Mouse (Mus musculus) spleen, adult 18-20 months (tissue): Measurements from ENCODE around the gene Ccdc74a.

Experiments used
- DNase-seq, 2 experiments: peaks; one replicate each; pipeline ENCODE4 v3.0.0; 2022; ENCODE audit warnings: mixed read lengths in 2 of 2

Gene Ccdc74a

GRCm38 (mm10) chr16:17642311-17642710 lies 4.0 kb upstream of the Ccdc74a start:
- DNase-seq = no peak

- no peak for DNase-seq
Measured at GRCm38 (mm10) chr16:17643437-17643990, 2.8 kb upstream of the Ccdc74a start.

GRCm38 (mm10) chr16:17647156-17647555 lies 886 bp downstream of the Ccdc74a start:
- DNase-seq = no peak

GRCm38 (mm10) chr16:17647566-17648340 lies 1.5 kb downstream of the Ccdc74a start:
- DNase-seq = no peak

- DNase-seq = no peak
Measured at GRCm38 (mm10) chr16:17649925-17650605, 3.8 kb downstream of the Ccdc74a start.

- no peak for DNase-seq
Measured at GRCm38 (mm10) chr16:17650711-17651110, 4.4 kb downstream of the Ccdc74a start.

- DNase-seq = no peak
Measured at GRCm38 (mm10) chr16:17652607-17653006, 6.3 kb downstream of the Ccdc74a start.

- DNase-seq = no peak
Measured at GRCm38 (mm10) chr16:17653601-17654000, 7.3 kb downstream of the Ccdc74a start.

GRCm38 (mm10) chr16:17654188-17654795 lies 8.0 kb downstream of the Ccdc74a start:
- DNase-seq = no peak

- DNase-seq = no peak
Measured at GRCm38 (mm10) chr16:17656212-17656871, 10.1 kb downstream of the Ccdc74a start.

- no peak for DNase-seq
Measured at GRCm38 (mm10) chr16:17665568-17665967, 19.3 kb downstream of the Ccdc74a start.

- no peak for DNase-seq
Measured at GRCm38 (mm10) chr16:17669886-17670285, 23.6 kb downstream of the Ccdc74a start.

GRCm38 (mm10) chr16:17694860-17695259 lies 48.6 kb downstream of the Ccdc74a start:
- DNase-seq = no peak
